Mouse (Mus musculus): ENCODE measurements at regions not wholly inside any gene's neighbourhood (a gene's known extent, or its start where the extent isn't known, plus 50 kb on each side); places are given as distances from the start of the nearest gene placed in this dataset.

GRCm38 (mm10) chr11:79825881-79826280 is 136.3 kb downstream of the Utp6 start:
- DNase-seq (ENCODE audit: low read depth, low spot score), result no peak

- no peak for DNase-seq (ENCODE audit: low read depth, low spot score)
Observed at GRCm38 (mm10) chr11:79823631-79824310, 138.4 kb downstream of the Utp6 start.

- no peak for DNase-seq (ENCODE audit: low read depth, low spot score)
Observed at GRCm38 (mm10) chr11:79821986-79822385, 140.2 kb downstream of the Utp6 start.

GRCm38 (mm10) chr11:79815156-79815555 is 147.0 kb downstream of the Utp6 start:
- DNase-seq (ENCODE audit: low read depth, low spot score), result no peak

GRCm38 (mm10) chr11:79806911-79807466 is 155.2 kb downstream of the Utp6 start:
- DNase-seq (ENCODE audit: low read depth, low spot score), result no peak

GRCm38 (mm10) chr11:79806417-79806816 is 155.8 kb downstream of the Utp6 start:
- no peak for DNase-seq (ENCODE audit: low read depth, low spot score)

- no peak for DNase-seq (ENCODE audit: low read depth, low spot score)
Observed at GRCm38 (mm10) chr11:79805981-79806415, 156.2 kb downstream of the Utp6 start.

- no peak for DNase-seq (ENCODE audit: low read depth, low spot score)
Observed at GRCm38 (mm10) chr11:79803971-79804370, 158.2 kb downstream of the Utp6 start.

GRCm38 (mm10) chr11:79803006-79803405 is 159.2 kb downstream of the Utp6 start:
- DNase-seq (ENCODE audit: low read depth, low spot score), result no peak

GRCm38 (mm10) chr11:79802566-79802965 is 159.6 kb downstream of the Utp6 start:
- no peak for DNase-seq (ENCODE audit: low read depth, low spot score)

GRCm38 (mm10) chr11:79800256-79800655 is 161.9 kb downstream of the Utp6 start:
- no peak for DNase-seq (ENCODE audit: low read depth, low spot score)

- DNase-seq (ENCODE audit: low read depth, low spot score), result no peak
Observed at GRCm38 (mm10) chr11:79788251-79788741, 173.9 kb downstream of the Utp6 start.

- DNase-seq (ENCODE audit: low read depth, low spot score), result no peak
Observed at GRCm38 (mm10) chr11:79787766-79788165, 174.4 kb downstream of the Utp6 start.

- DNase-seq (ENCODE audit: low read depth, low spot score), result no peak
Observed at GRCm38 (mm10) chr11:79784071-79784470, 178.1 kb downstream of the Utp6 start.

GRCm38 (mm10) chr11:79781966-79782365 is 180.2 kb downstream of the Utp6 start:
- DNase-seq (ENCODE audit: low read depth, low spot score), result no peak

GRCm38 (mm10) chr11:79779756-79780155 is 182.4 kb downstream of the Utp6 start:
- DNase-seq (ENCODE audit: low read depth, low spot score), result no peak

GRCm38 (mm10) chr11:79778522-79778921 is 183.7 kb downstream of the Utp6 start:
- DNase-seq (ENCODE audit: low read depth, low spot score), result no peak

GRCm38 (mm10) chr11:79777988-79778387 is 184.2 kb downstream of the Utp6 start:
- no peak for DNase-seq (ENCODE audit: low read depth, low spot score)

- no peak for DNase-seq (ENCODE audit: low read depth, low spot score)
Observed at GRCm38 (mm10) chr11:79776577-79776976, 185.6 kb downstream of the Rab11fip4 start.

- no peak for DNase-seq (ENCODE audit: low read depth, low spot score)
Observed at GRCm38 (mm10) chr11:79773755-79774154, 182.7 kb downstream of the Rab11fip4 start.

GRCm38 (mm10) chr11:79771431-79771830 is 180.4 kb downstream of the Rab11fip4 start:
- no peak for DNase-seq (ENCODE audit: low read depth, low spot score)

- no peak for DNase-seq (ENCODE audit: low read depth, low spot score)
Observed at GRCm38 (mm10) chr11:79767111-79767510, 176.1 kb downstream of the Rab11fip4 start.

GRCm38 (mm10) chr11:79766036-79766435 is 175.0 kb downstream of the Rab11fip4 start:
- DNase-seq (ENCODE audit: low read depth, low spot score), result no peak

All from retina, adult 2 months (tissue).